Comparison of ENCODE assay signal across 8 mouse cellular contexts in genomic region chr3:28968851-28969250, GRCm38 (mm10).
A peak's percentile ranks its signal among the peaks of the same experiment; 100 is the strongest.
DNase-seq lines count a peak whose midpoint lies in the region; ATAC-seq and TF ChIP-seq lines count a peak whose summit lies in the region.

No protein-coding gene starts in this region.

- no peak overlapping the region for H3K4me2 ChIP-seq in neural tube, embryonic 11.5 days (ENCODE audit: low read depth)

- H3K27ac ChIP-seq in spleen, adult 2 months (ENCODE audit: insufficient read depth, low read length), result no peak overlapping the region
- no peak overlapping the region for H3K27ac ChIP-seq in embryonic fibroblast, embryonic 13.5 days (ENCODE audit: insufficient read depth, low read length)
- no peak overlapping the region for H3K27ac ChIP-seq in neural tube, embryonic 11.5 days (ENCODE audit: low read depth, low read length)

- H3K4me1 ChIP-seq in spleen, adult 2 months (ENCODE audit: control insufficient read depth, insufficient read depth, insufficient read length), result no peaks in the 10 kb centered on the region
- no peaks in the 10 kb centered on the region for H3K4me1 ChIP-seq in embryonic fibroblast, embryonic 13.5 days (ENCODE audit: control insufficient read depth, insufficient read depth, low read length)
- H3K4me1 ChIP-seq in neural tube, embryonic 11.5 days (ENCODE audit: control insufficient read depth, insufficient read depth, low read length), result no peaks in the 10 kb centered on the region

- intact Hi-C loops in left cerebral cortex, postnatal 10 days (cut with DNase I), result loop anchor here (1.0 kb wide), 1 partner anchor 155 kb away; no protein-coding TSS in a partner anchor

- under 1% methylated on average over 4 of the region's 4 CpGs for WGBS in spleen, adult 2 months
- 4% methylated on average over 4 of the region's 4 CpGs for WGBS in neural tube, embryonic 11.5 days

- TF ChIP-seq POLR2A in spleen, adult 2 months (IDR thresholded peaks at IDR 0.05; ENCODE audit: low read depth, low read length), result no peak
- TF ChIP-seq POLR2A in embryonic fibroblast, embryonic 13.5 days (IDR thresholded peaks at IDR 0.05; ENCODE audit: low read depth, low read length), result no peak

- peak; percentile 33; the same call in 1 of the 2 replicates for TF ChIP-seq CTCF in spleen, adult 2 months (IDR thresholded peaks at IDR 0.05; ENCODE audit: extremely low read depth, insufficient read depth, insufficient read length, insufficient replicate concordance)
- TF ChIP-seq CTCF in embryonic fibroblast, embryonic 13.5 days (IDR thresholded peaks at IDR 0.05; ENCODE audit: borderline replicate concordance, insufficient read depth, low read length), result peak; percentile 26; the same call in 1 of the 2 replicates

- DNase-seq in spleen, adult 2 months (ENCODE audit: low read depth in 1 of 2, low spot score in 2 of 2), result peak; percentile 1 to 6
- DNase-seq in spleen, postnatal 36 days (ENCODE audit: low spot score in 2 of 2), result no peak
- peak; percentile 49 for DNase-seq in adrenal gland, postnatal 25 days
- peak; percentile 47 for DNase-seq in hindlimb bud, embryonic 11.5 days (ENCODE audit: extremely low spot score, low read depth, low spot score)
- DNase-seq in left cerebral cortex, postnatal 10 days (ENCODE audit: extremely low spot score in 1 of 2, low spot score in 2 of 2), result peak; percentile 26 to 54
- peak; percentile 56 for DNase-seq in neural tube, embryonic 11.5 days (ENCODE audit: low spot score)

- no peaks in the 10 kb centered on the region for H3K27me3 ChIP-seq in spleen, adult 2 months (ENCODE audit: control insufficient read depth, insufficient read depth, low read length)
- H3K27me3 ChIP-seq in neural tube, embryonic 11.5 days (ENCODE audit: control insufficient read depth, insufficient read depth, low read length), result no peaks in the 10 kb centered on the region

- ATAC-seq in neural tube, embryonic 11.5 days (ENCODE audit: insufficient read depth, low FRiP score, low TSS enrichment), result no peak; the same call in 1 of the 2 replicates
- ATAC-seq in megakaryocyte, adult 5-6 weeks (ENCODE audit: poor library complexity, severe bottlenecking), result no peak

- H3K36me3 ChIP-seq in spleen, adult 2 months (ENCODE audit: control insufficient read depth, insufficient read depth, low read length), result no peaks in the 10 kb centered on the region
- no peaks in the 10 kb centered on the region for H3K36me3 ChIP-seq in neural tube, embryonic 11.5 days (ENCODE audit: control insufficient read depth, insufficient read depth, low read length)

- H3K9me3 ChIP-seq in neural tube, embryonic 11.5 days (ENCODE audit: control insufficient read depth, low read length), result no peaks in the 10 kb centered on the region

- no peak overlapping the region for H3K4me3 ChIP-seq in spleen, adult 2 months (ENCODE audit: extremely low read depth, insufficient read depth, insufficient read length)
- no peak overlapping the region for H3K4me3 ChIP-seq in embryonic fibroblast, embryonic 13.5 days (ENCODE audit: insufficient read depth, low read length)
- no peak overlapping the region for H3K4me3 ChIP-seq in neural tube, embryonic 11.5 days (ENCODE audit: low read depth, low read length)

- no peak overlapping the region for H3K9ac ChIP-seq in neural tube, embryonic 11.5 days (ENCODE audit: low read length)

Comparison
In these comparisons a context has a peak if more than half of its experiments do, and no peak if none do; other contexts are left out.
1. DNase-seq: peak in spleen, adult 2 months (2 of 2), adrenal gland, postnatal 25 days (single experiment), hindlimb bud, embryonic 11.5 days (single experiment), left cerebral cortex, postnatal 10 days (2 of 2) and neural tube, embryonic 11.5 days (single experiment); none in spleen, postnatal 36 days (0 of 2).